Mouse (Mus musculus) heart, postnatal 36 days (tissue): Measurements from ENCODE around the gene Slc43a2. TPM values are rescaled to one million over a fixed set of nuclear protein-coding genes. Genes with fewer than 3 reads are reported as not detected.

Source experiments
- microRNA-seq, 2 experiments: library from miRNA; unstranded; fragments of <30 nt; microRNA quantifications; one replicate each; pipeline ENCODE4 v1.2.0; 2021; ENCODE audit warnings: borderline number of aligned reads in 2 of 2
- total RNA-seq, 2 experiments: library from RNA; stranded (reverse); gene quantifications; 2 replicates each; pipeline ENCODE4 v1.2.3; 2021

The Slc43a2 gene
- total RNA-seq, 2 experiments from 2014 or later = 17.7 to 22.2 TPM

Small RNA genes lying within 50 kb of the gene (microRNA-seq; reads per million reads assigned to microRNA genes)
- 0 reads per million in 2 experiments for gene Mir3971

Other genes starting within 250 kb of the Slc43a2 start
- 10 to 100 TPM; 55.1 to 63.8 TPM for gene Rpa1, start 183.4 kb upstream of the Slc43a2 start, total RNA-seq
- gene Smyd4, start 183.3 kb upstream of the Slc43a2 start, total RNA-seq = 1 to 10 TPM; 4.4 to 7.5 TPM
- 10 to 100 TPM; 25.4 to 26.1 TPM for gene Serpinf1, start 109.0 kb upstream of the Slc43a2 start, total RNA-seq
- not detected for gene Serpinf2, start 92.1 kb upstream of the Slc43a2 start, total RNA-seq
- 10 to 100 TPM in 1 of 2 experiments, 1 to 10 TPM in 1; 8.7 to 10.4 TPM for gene Wdr81, start 77.0 kb upstream of the Slc43a2 start, total RNA-seq
- 1 to 10 TPM; 5.4 to 7.1 TPM for gene Tlcd2, start 70.0 kb upstream of the Slc43a2 start, total RNA-seq
- gene Prpf8, start 44.9 kb upstream of the Slc43a2 start, total RNA-seq = 10 to 100 TPM; 82.9 to 92.8 TPM
- 10 to 100 TPM; 51.4 to 52.3 TPM for gene Rilp, start 21.6 kb upstream of the Slc43a2 start, total RNA-seq
- 10 to 100 TPM in 1 of 2 experiments, 1 to 10 TPM in 1; 9.1 to 10.3 TPM for gene Scarf1, start 18.2 kb upstream of the Slc43a2 start, total RNA-seq
- gene Pitpna, start 56.4 kb downstream of the Slc43a2 start, total RNA-seq = 100 to 1,000 TPM; 103 to 112 TPM
- 10 to 100 TPM; 32.7 to 33.5 TPM for gene Inpp5k, start 99.3 kb downstream of the Slc43a2 start, total RNA-seq
- 100 to 1,000 TPM; 110 to 122 TPM for gene Myo1c, start 118.8 kb downstream of the Slc43a2 start, total RNA-seq
- gene Crk, start 147.6 kb downstream of the Slc43a2 start, total RNA-seq = 10 to 100 TPM; 78.4 to 84.2 TPM
- 100 to 1,000 TPM; 561 to 563 TPM for gene Ywhae, start 201.2 kb downstream of the Slc43a2 start, total RNA-seq